Mouse (Mus musculus): ENCODE measurements around the gene Thy1.

GRCm38 (mm10) chr9:44016304-44016703, 26.9 kb upstream of the Thy1 start:
- TF ChIP-seq CTCF (conservative IDR thresholded peaks at IDR 0.05; ENCODE audit: low read length) (no peak), POU5F1 (IDR thresholded peaks at IDR 0.05; ENCODE audit: borderline replicate concordance, low read length) (no peak)
